Mouse (Mus musculus) urinary bladder, adult 2 months (tissue): ENCODE data around the gene Gm42674. TPM values are rescaled to one million over a fixed set of nuclear protein-coding genes. Genes with fewer than 3 reads are reported as not detected.

ENCODE experiments used
- DNase-seq: peaks from one replicate; pipeline ENCODE4 v3.0.0; 2022; ENCODE audit warnings: low spot score
- polyA plus RNA-seq: library from polyadenylated mRNA; depleted of rRNA; stranded (reverse); fragments of >200 nt; gene quantifications from 2 replicates; pipeline ENCODE4 v1.2.3, GENCODE M21; 2012; rRNA removed

The Gm42674 gene
- polyA plus RNA-seq, 1 experiment = 0.41 TPM

DNA sequence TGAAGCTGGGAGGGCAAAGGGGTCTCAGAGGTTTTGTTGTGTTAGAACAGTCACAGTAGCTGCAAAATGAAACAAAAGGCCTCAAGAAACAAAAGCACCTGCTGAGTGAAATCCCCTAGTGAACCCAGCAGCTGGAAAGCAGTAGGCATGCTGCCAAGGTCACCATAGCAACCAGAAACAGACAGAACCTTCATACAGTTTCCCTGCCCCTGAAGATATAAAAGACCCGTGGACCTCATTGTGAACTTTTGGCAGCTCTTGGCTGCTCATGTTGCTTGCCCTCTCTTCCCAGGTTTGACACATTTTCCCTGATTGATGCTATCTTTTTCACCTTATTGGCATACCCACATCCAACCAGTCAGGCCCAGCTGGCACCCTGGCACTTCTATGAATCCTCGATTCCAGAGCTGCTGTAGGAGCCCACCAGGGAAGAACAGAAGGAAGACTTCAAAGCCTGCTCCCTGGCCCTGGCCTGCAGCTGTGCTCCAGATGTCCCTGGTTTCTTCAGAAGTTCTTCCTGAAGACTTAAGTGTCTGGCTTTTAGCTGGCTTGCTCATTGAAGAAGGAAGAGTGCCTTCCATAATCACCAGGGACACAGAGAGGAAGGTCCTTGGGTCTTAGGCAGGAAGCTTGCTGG lies 21.8 kb downstream of the Gm42674 start:
- no peak for DNase-seq

DNA sequence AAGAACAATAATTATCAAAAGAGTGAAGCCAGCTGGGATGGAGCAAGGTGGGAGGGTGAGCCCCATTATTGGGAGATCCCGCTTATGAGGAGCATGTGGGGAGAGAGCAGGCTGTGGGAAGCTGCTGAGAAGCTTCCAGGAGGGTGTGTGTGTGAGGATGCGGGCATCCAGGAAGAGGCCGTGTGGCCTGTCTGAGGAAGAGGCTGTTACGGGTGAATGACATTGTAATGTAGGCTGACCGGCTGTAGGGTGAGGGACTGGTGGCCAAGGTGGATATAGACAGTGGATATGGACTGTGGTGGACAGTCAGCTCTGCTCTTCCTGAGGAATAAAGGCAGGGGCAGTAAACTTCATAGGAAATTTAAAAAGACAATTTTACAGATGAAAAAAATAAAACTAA lies 23.8 kb downstream of the Gm42674 start:
- no peak for DNase-seq

DNA sequence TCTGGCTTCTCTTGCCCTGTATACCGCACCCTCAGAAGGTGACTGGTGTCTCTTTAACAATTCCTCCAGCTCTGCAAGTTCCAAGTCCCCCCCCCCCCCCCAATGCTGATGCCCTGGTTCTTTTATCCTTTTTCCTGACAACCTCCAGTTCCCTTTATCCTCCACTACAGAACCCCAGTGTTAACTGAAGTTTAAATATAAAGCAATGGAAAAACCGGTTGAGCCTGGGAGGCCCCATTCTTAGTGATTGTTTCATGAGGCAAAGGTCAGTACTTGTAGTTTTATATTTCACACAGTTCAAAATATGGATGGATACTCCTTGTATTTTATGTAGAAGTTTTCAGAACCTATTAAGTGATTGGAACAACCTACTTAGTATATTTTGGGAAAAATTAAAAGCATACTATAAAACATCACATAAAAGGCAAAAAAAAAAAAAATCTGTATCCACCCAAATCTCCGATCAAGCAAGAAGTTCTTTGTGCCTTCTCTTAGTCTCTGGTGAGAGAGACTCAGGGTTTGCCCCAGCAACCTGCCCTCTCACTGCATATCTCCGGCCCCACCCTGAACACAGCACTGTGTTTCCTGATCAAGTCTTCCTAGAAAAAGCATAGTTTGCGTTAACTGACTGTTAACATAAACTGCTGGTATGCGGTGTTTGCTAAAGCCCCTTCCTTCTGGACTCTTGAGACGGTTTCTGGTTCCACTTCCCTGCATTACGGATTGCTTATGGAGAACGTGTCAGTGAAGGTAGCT lies 24.7 kb downstream of the Gm42674 start:
- DNase-seq = no peak

DNA sequence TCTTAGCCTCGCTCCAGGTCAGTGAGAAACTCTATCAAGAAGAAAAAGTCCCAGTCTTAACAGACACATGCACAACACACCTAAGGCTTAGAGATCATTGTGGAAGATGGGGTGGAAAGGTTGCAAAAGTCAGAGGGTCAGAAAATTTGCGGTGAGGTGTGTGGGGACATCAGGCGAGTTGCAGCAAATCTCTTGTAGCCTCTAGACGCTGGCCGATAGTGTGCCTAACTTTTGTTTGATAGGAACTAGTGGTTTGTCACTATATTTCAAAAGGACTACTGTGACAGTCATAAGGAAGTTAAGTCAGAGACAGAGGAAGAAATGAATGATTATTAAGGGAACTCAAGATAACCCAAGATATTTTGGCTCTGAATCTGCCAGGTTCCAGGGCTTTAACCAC lies 25.7 kb downstream of the Gm42674 start:
- no peak for DNase-seq

DNA sequence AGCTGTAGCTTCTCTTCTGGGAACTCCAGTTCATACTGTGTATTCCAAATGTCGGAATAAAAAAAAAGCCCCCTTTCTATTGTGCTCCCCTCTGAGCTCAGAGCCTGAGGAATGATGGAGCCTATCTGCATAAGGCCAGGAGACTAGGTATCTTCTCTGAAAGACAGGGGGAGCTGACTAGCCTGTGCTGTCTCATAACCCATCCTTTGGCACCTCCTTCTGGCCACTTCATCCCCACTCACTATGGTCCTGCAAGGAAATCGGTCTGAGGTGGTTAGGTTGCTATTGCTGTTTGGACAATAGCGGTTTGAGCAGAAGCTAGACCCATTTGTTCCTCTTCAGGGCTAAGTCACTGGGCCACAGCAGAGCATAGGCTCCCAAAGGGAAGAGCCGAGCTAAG lies 26.1 kb downstream of the Gm42674 start:
- no peak for DNase-seq

DNA sequence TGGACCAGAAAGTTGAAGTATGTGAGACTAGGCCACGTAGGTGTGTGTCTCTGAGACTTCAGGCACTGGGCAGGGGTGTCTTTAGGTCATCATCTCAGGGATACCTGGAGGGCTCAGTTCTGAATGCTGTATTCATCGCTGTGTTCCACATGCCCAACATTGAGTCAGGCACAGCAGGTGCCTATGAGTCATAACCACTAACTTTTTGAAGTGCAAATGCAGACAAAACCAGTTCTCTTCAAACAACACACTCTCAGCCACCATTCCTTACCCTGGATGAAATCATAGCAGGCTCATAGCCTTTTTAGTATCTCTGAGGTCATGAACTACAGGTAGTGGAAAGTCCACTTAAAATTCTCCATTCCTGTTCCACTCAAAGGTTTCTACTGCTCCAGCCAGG lies 27.6 kb downstream of the Gm42674 start:
- DNase-seq = no peak

DNA sequence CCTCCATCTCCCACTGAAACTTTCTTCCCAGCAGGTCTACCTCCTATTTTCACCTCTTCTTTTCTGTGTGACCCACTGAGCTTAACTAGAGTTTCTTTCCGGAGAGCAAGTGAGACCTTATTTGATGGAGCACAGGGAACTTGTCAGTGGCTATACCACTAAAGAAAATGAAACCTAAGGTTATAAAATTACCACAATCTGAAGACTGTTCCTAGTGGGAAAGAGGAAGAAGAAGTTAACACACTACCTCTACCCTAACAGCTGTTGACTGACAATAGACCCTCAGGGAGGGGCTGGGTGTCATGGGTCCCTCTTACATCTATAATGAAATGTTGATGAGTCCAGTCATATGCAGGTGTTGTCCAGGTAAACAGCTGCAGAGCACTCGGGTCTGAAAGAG lies 30.3 kb downstream of the Gm42674 start:
- DNase-seq = no peak

DNA sequence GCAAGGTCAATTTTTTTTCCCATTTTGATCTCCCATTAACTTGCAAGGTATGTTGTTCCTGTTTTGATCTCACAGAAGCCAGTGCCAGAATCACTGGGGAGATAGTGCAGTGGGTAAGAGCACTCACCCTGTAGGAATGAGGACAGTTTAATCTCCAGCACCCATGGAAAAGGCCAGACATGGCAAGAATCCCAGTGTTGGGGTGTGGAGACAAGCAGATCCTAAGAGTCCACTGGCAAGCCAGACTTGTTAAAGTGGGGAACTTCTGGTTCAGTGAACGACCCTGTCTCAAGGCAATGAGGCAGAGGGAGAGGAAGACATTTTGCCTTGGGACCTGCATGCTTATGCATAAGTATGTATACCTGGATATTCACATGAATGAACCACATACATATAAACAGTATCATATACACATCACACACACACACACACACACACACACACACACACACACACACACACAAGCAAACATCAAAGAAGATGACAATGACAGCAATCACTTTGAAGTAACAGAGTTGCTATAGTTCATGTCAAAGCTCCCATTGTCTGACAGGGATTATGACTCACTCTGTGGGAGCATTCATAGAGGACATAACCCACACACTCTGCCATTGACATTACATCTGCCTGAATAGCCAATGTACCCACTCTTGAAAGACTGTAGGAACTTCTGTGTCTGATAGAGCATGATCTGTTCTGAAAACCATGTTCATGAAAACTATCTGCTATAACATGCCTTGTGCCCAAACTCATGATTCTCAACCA lies 37.0 kb downstream of the Gm42674 start:
- DNase-seq = no peak

DNA sequence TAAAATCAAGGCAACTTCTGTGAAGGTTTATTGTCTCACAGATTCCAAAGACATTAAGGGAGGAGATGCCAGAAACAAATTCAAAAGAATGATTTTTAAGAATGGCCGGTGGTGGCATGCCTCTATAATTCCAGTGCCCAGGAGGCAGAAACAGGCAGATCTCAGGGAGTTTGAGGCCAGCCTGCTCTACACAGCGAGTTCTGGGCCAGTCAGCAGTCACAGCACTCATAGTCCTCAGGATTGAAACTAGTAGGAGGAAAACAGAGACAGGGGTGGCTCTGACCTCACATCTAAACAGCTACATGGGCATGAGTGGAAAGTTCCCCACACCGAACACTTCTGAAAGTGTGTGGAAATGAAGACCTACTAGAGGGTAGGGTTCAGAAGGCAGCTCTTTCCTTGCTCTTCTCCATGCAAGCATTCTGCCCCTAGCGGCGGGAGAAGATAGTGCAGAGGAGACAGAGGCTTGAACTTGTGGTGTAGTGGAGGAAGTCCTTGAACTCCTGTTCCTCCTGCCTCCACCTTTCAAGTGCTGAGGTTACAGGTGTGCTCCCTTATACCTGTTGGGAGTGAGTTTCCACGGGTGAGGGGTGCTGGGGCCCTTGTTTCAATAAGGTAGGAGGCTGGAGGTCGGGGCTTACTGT lies 37.9 kb downstream of the Gm42674 start:
- no peak for DNase-seq

DNA sequence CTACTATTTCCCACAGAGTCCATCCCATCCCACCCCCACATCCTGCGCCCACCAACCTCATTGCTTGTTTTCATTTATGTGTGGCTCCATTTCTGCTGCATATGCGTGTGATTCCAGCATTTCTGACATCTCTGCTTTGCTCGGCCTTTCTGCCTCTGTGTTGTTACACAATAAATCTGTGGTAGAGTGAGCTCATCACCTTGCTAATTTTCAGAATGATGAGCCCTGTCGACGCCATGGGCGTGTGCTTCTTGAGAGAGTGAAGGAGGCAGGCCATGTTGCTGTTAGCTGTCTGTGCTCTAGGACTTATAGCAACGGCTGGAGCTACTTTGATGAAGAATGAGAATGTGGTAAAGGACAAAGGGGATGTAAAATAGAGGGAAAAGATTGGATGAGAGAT lies 39.3 kb downstream of the Gm42674 start:
- DNase-seq = no peak

DNA sequence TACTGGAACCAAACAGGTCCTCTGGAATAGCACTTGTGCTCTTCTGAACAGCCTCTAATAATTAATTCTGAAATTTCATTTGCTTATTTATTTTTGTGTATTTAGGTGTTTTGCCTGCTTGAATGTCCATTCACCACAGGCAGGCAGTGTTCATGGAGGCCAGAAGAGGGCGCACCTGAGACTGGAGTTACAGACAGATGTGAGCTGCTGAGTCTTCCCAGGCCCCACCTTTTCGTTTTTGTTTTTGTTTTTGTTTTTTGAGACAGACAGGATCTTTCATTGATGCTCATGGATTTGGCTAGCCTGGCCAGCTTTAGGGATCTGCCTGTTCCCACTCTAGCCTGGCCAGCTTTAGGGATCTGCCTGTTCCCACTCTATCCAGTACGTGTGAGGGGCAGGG lies 42.5 kb downstream of the Gm42674 start:
- no peak for DNase-seq

DNA sequence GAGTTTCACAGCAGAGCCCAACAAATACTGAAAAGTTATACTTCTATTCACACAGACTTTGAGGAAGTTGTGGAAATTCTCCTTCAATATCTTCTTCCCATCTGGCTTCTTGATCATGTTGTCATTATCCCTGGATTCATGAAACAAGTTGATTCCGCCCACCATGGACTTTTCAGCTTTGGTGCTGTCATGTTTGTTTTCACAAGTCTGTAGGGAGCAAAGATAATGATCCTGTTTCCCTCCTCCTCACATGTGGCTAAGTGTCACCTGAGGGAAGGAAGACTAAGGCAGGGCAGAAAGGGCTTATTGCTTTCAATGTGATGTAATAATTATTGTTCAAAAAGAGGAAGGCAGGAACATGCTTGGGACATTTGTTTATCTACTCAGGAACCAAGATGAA lies 45.6 kb downstream of the Gm42674 start:
- no peak for DNase-seq

DNA sequence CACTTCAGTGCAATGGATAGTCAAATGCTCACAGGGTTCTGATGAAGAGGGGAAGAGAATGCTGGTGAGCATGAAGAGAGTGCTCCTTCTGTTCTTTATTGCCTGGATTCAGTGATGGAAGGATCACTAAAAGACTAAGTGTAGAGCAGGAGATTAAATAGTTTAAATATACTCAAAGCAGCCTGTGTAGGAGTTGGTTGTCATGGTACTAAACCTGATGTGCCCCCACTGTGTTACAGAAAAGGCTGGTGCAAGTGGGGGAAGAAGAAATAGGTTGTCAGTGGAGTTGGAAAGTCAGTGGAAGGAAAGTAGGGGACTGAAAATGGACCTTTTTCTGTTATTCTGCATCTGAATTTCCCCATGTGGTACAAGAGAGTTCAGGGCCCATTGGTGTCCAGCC lies 47.3 kb downstream of the Gm42674 start:
- no peak for DNase-seq

DNA sequence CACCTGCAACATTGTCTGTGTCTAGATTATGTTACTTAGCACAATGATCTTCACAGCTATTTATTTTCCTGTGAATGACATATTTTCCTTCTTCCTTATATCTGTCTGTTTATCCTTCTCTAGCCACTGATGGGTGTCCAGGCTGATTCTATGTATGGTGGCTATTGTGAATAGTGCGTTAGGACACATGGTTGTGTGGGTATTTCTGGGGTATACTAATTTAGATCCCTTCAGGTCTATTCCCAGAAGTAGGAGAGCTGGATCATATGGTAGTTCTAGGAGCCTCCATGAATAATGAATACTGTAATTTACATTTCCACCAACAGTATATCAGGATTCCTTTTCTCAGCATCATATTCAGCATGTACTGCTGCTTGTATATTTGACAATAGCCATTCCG lies 48.1 kb downstream of the Gm42674 start:
- no peak for DNase-seq

DNA sequence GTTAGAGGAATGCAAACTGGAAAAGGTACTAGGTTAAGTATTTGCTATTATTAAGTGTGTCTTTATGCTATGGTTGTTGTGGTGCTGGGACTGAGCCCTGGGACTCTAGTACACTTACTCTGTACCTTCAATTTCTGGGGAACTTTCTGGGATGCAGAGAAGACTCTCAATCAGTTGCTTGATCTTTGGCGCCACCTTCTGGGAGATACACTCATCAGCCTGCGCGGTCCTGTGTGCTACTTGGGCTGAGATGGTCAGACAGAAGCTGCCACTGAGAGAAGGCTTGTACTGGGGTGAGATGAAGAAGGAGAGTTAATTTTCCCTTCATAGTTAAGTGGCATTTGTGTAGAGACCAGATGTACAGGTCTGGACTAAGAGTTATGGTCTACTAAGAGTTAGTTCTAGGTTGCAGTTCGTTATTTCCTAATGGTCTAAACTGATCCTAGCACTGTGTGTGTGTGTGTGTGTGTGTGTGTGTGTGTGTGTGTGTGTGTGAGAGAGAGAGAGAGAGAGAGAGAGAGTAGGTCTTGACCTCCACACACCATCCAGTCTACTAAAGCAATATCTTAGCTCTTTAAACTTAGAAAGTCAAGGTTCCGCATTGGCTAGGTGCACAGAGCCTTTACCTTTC lies 51.3 kb downstream of the Gm42674 start:
- DNase-seq = no peak

DNA sequence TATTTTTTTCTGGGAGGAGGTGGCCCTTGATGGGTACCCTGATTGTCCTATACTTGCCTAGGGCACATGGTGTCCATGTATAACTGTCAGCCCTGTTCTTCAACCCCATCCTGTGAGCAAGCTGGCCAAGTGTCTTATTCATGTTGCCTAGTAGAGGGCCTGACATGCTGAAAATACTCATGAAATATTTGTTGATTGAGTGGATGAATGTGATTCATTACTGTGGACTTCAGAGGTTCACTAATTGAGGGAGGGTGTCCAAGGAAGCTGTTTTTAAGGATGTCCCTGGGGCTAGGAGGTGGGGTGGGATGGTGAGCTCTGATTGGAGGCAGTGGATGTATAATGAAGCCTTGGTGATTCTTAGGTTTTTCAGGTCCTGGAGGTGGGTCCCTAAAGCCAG lies 52.0 kb downstream of the Gm42674 start, which contains the start of gene S100a7a:
Gene S100a7a, plus strand, starts transcription at position 301 of the 400 bp plus-strand sequence.
- DNase-seq = no peak

Other genes with a start within 250 kb of the Gm42674 start
- 9.2 and 11.0 TPM in 2 replicates for gene Slc27a3, start 212.0 kb upstream of the Gm42674 start, polyA plus RNA-seq
- 24.8 and 26.4 TPM in 2 replicates for gene Ints3, start 168.3 kb upstream of the Gm42674 start, polyA plus RNA-seq
- gene Npr1, start 136.0 kb upstream of the Gm42674 start, polyA plus RNA-seq = 25.3 and 26.4 TPM in 2 replicates
- gene Ilf2, start 125.8 kb upstream of the Gm42674 start, polyA plus RNA-seq = 44.4 and 48.2 TPM in 2 replicates
- 88.2 and 107 TPM in 2 replicates for gene Snapin, start 110.9 kb upstream of the Gm42674 start, polyA plus RNA-seq
- 98.1 and 103 TPM in 2 replicates for gene Chtop, start 92.4 kb upstream of the Gm42674 start, polyA plus RNA-seq
- gene S100a1, start 87.5 kb upstream of the Gm42674 start, polyA plus RNA-seq = 592 and 865 TPM in 2 replicates
- gene S100a13, start 87.5 kb upstream of the Gm42674 start, polyA plus RNA-seq = 86.1 and 86.3 TPM in 2 replicates
- gene S100a14, start 75.0 kb upstream of the Gm42674 start, polyA plus RNA-seq = 70.1 and 94.3 TPM in 2 replicates
- 151 and 159 TPM in 2 replicates for gene S100a16, start 64.7 kb upstream of the Gm42674 start, polyA plus RNA-seq
- 3.3 and 4.7 TPM in 2 replicates for gene S100a3, start 41.3 kb upstream of the Gm42674 start, polyA plus RNA-seq
- gene S100a2, start 11.7 kb upstream of the Gm42674 start, polyA plus RNA-seq = not detected in 2 replicates
- 263 and 329 TPM in 2 replicates for gene S100a4, start 1.9 kb downstream of the Gm42674 start, polyA plus RNA-seq
- gene S100a5, start 6.6 kb downstream of the Gm42674 start, polyA plus RNA-seq = 9.8 and 10.2 TPM in 2 replicates
- 3,944 and 6,594 TPM in 2 replicates for gene S100a6, start 11.0 kb downstream of the Gm42674 start, polyA plus RNA-seq
- 4.6 and 6.6 TPM in 2 replicates for gene S100a7a, start 52.1 kb downstream of the Gm42674 start, polyA plus RNA-seq
- 0.45 and 1.0 TPM in 2 replicates for gene S100a8, start 67.1 kb downstream of the Gm42674 start, polyA plus RNA-seq
- 0.15 and 0.71 TPM in 2 replicates for gene S100a9, start 93.8 kb downstream of the Gm42674 start, polyA plus RNA-seq
- 0.03 TPM in 1 of 2 replicates, not detected in the other for gene Pglyrp4, start 125.0 kb downstream of the Gm42674 start, polyA plus RNA-seq
- not detected in 2 replicates for gene Gm5849, start 176.0 kb downstream of the Gm42674 start, polyA plus RNA-seq